Mouse (Mus musculus) lung, embryonic 14.5 days (tissue): ENCODE results near the gene Phospho1. TPM values are rescaled to one million over a fixed set of nuclear protein-coding genes. Genes with fewer than 3 reads are reported as not detected.

Experiments used
- ATAC-seq: fragments of 200-750 bp; cut with Nextera tagmentation; 2 replicates; pipeline ENCODE4 v1.8.0; 2017; ENCODE audit warnings: mild to moderate bottlenecking, moderate TSS enrichment, moderate library complexity; ENCODE audit not compliant: insufficient read depth
- DNase-seq: peaks from one replicate; pipeline ENCODE4 v3.0.0-alpha.2; 2015
- H3K27ac ChIP-seq: fragments of 300-500 bp; sonication (generic); 2 replicates; pipeline ENCODE4 v1.5.1; 2014; ENCODE audit warnings: low read depth, mild to moderate bottlenecking, moderate library complexity
- H3K27me3 ChIP-seq: fragments of 300-500 bp; sonication (generic); 2 replicates; pipeline ENCODE4 v1.6.1; 2014; ENCODE audit warnings: low read length, control low read depth; ENCODE audit not compliant: insufficient read depth
- H3K36me3 ChIP-seq: fragments of 300-500 bp; sonication (generic); 2 replicates; pipeline ENCODE4 v1.6.1; 2014; ENCODE audit warnings: control low read depth; ENCODE audit not compliant: insufficient read depth
- H3K4me1 ChIP-seq: fragments of 300-500 bp; sonication (generic); 2 replicates; pipeline ENCODE4 v1.6.1; 2014; ENCODE audit warnings: antibody characterized with exemption, control low read depth; ENCODE audit not compliant: insufficient read depth
- H3K4me2 ChIP-seq: fragments of 300-500 bp; sonication (generic); 2 replicates; pipeline ENCODE4 v1.6.1; 2014; ENCODE audit warnings: mild to moderate bottlenecking
- H3K4me3 ChIP-seq: fragments of 300-500 bp; sonication (generic); 2 replicates; pipeline ENCODE4 v1.5.1; 2014; ENCODE audit warnings: low read depth, low read length
- H3K9ac ChIP-seq: fragments of 300-500 bp; sonication (generic); 2 replicates; pipeline ENCODE4 v1.6.1; 2014
- H3K9me3 ChIP-seq: fragments of 300-500 bp; sonication (generic); 2 replicates; pipeline ENCODE4 v1.6.1; 2016; ENCODE audit warnings: low read depth, low read length, control low read depth
- CTCF ChIP-seq: IDR thresholded peaks from 2 replicates; pipeline ENCODE4 v1.5.1; 2016; ENCODE audit warnings: antibody characterized with exemption, low read depth
- WGBS: fragments of 180-500 bp; shearing (Covaris S2); extraction: QIAGEN DNeasy Blood & Tissue Kit; methylation state at CpG from one replicate; pipeline ENCODE4 v1.1.7; 2014; 5-methylcytosine and 5-hydroxymethylcytosine counted together
- polyA plus RNA-seq: library from polyadenylated mRNA; unstranded; fragments of >200 nt; fragmentation: Nextera tagmentation; extraction: Ambion mirVana; gene quantifications from 2 replicates; pipeline ENCODE4 v1.2.1, GENCODE M21; 2014

Gene Phospho1
- polyA plus RNA-seq, result 0.37 TPM in 1 of 2 replicates, not detected in the other

GRCm38 (mm10) chr11:95824071-95824876 lies at the start of gene Phospho1:
Gene Phospho1, plus strand, starts transcription at chr11:95824499.
- ATAC-seq (peak; percentile 98), DNase-seq (peak; percentile 97)
- peak within 1 kb of the TSS; percentile 64 for H3K9ac ChIP-seq
- under 1% methylated on average over 71 of the region's 78 CpGs for WGBS
- no peaks in the 10 kb centered on the region for H3K36me3 ChIP-seq
- H3K9me3 ChIP-seq, result no peaks in the 10 kb centered on the region
- 0 out of 2 replicates have a peak within 1 kb of the TSS, but pooled peaks have one; percentile 24 for H3K27ac ChIP-seq
- no peaks in the 10 kb centered on the region for H3K4me1 ChIP-seq
- peak within 1 kb of the TSS; percentile 65 for H3K4me3 ChIP-seq
- peak within 1 kb of the TSS; percentile 100 for H3K4me2 ChIP-seq
- no peak for TF ChIP-seq CTCF
- peaks cover 44% of the 10 kb centered on the region for H3K27me3 ChIP-seq

- 51% methylated on average over 17 of the region's 17 CpGs for WGBS
- Histone ChIP-seq H3K9me3 (no peaks in the 10 kb centered on the region), H3K4me3 (no peak overlapping the region), H3K36me3 (0 out of 2 replicates have a peak, but pooled peaks cover 7% of the 10 kb centered on the region), H3K27ac (peak overlapping the region; percentile 68), H3K4me2 (no peak overlapping the region), H3K9ac (peak overlapping the region; percentile 4; the same call in 1 of the 2 replicates), H3K4me1 (no peaks in the 10 kb centered on the region), H3K27me3 (no peaks in the 10 kb centered on the region)
- TF ChIP-seq CTCF, result no peak
- DNase-seq (peak; percentile 74), ATAC-seq (peak; percentile 65)
Observed at GRCm38 (mm10) chr11:95777323-95778297, 46.7 kb upstream of the Phospho1 start.

GRCm38 (mm10) chr11:95778831-95779251 lies 45.5 kb upstream of the Phospho1 start:
- peak; percentile 14 for DNase-seq
- TF ChIP-seq CTCF, result peak; percentile 38; the same call in 1 of the 2 replicates
- H3K4me2 ChIP-seq, result no peak overlapping the region; the same call in 1 of the 2 replicates
- no peaks in the 10 kb centered on the region for H3K9me3 ChIP-seq
- no peaks in the 10 kb centered on the region for H3K27me3 ChIP-seq
- H3K4me3 ChIP-seq, result no peak overlapping the region
- H3K4me1 ChIP-seq, result no peaks in the 10 kb centered on the region
- no peak overlapping the region for H3K27ac ChIP-seq
- no peak for ATAC-seq
- 83% methylated on average over 4 of the region's 4 CpGs for WGBS
- 0 out of 2 replicates have a peak, but pooled peaks cover 3% of the 10 kb centered on the region for H3K36me3 ChIP-seq
- H3K9ac ChIP-seq, result no peak overlapping the region

- TF ChIP-seq CTCF, result no peak
- no peak overlapping the region for H3K27ac ChIP-seq
- no peaks in the 10 kb centered on the region for H3K4me1 ChIP-seq
- no peak overlapping the region for H3K9ac ChIP-seq
- H3K27me3 ChIP-seq, result no peaks in the 10 kb centered on the region
- no peak for ATAC-seq
- H3K4me3 ChIP-seq, result no peak overlapping the region
- no peaks in the 10 kb centered on the region for H3K9me3 ChIP-seq
- WGBS, result 73% methylated on average over 4 of the region's 4 CpGs
- 0 out of 2 replicates have a peak, but pooled peaks cover 3% of the 10 kb centered on the region for H3K36me3 ChIP-seq
- no peak overlapping the region for H3K4me2 ChIP-seq
- no peak for DNase-seq
Observed at GRCm38 (mm10) chr11:95779366-95779765, 44.9 kb upstream of the Phospho1 start.

- no peaks in the 10 kb centered on the region for H3K4me1 ChIP-seq
- DNase-seq (peak; percentile 85), ATAC-seq (peak; percentile 65; the same call in 1 of the 2 replicates)
- H3K27me3 ChIP-seq, result no peaks in the 10 kb centered on the region
- H3K9me3 ChIP-seq, result no peaks in the 10 kb centered on the region
- 0 out of 2 replicates have a peak, but pooled peaks cover 3% of the 10 kb centered on the region for H3K36me3 ChIP-seq
- H3K27ac ChIP-seq, result no peak overlapping the region
- H3K4me3 ChIP-seq, result no peak overlapping the region
- no peak overlapping the region for H3K9ac ChIP-seq
- WGBS, result 60% methylated on average over 8 of the region's 8 CpGs
- no peak overlapping the region for H3K4me2 ChIP-seq
- TF ChIP-seq CTCF, result no peak
Observed at GRCm38 (mm10) chr11:95780480-95780879, 43.8 kb upstream of the Phospho1 start.

GRCm38 (mm10) chr11:95781557-95781956 lies 42.7 kb upstream of the Phospho1 start:
- ATAC-seq, result no peak

More at GRCm38 (mm10) chr11:95781557-95781956, 42.7 kb upstream of the Phospho1 start:
- H3K4me2 ChIP-seq, result no peak overlapping the region
- no peaks in the 10 kb centered on the region for H3K9me3 ChIP-seq
- no peak overlapping the region for H3K9ac ChIP-seq
- no peaks in the 10 kb centered on the region for H3K27me3 ChIP-seq
- TF ChIP-seq CTCF, result no peak
- no peak overlapping the region for H3K27ac ChIP-seq
- 76% methylated on average over 11 of the region's 11 CpGs for WGBS
- no peak for DNase-seq
- no peaks in the 10 kb centered on the region for H3K36me3 ChIP-seq
- H3K4me3 ChIP-seq, result no peak overlapping the region
- no peaks in the 10 kb centered on the region for H3K4me1 ChIP-seq
